Mouse (Mus musculus): ENCODE data around the gene Rtkn.

DNA sequence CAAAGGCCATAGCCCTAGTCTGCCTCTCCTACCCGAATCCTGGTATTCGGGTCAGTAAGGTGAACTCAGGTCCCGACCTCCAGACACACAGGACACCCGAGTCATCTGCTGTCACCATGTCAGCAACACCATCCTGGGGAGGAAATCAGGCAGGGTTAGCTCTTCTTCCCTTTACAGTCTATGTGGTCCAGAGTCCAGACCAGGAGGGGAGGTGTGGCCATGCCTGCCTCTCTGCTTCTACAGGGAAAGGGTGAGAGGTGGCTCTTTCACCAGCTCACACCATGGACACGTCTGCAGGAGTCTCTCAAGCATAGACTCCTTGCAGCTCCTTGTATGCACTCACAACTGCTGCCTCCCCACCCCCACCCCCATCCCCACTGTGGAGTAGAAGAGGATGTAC lies 18.2 kb downstream of the Rtkn start:
- TF ChIP-seq ZC3H11A (IDR thresholded peaks at IDR 0.05; ENCODE audit: borderline replicate concordance, low read depth, low read length) (no peak), MAFK (IDR thresholded peaks at IDR 0.05; ENCODE audit: insufficient read depth, low read depth, low read length) (no peak), CHD2 (IDR thresholded peaks at IDR 0.05; ENCODE audit: low read depth, low read length) (no peak), HCFC1 (IDR thresholded peaks at IDR 0.05; ENCODE audit: borderline replicate concordance, insufficient read depth, low read length) (no peak), ZNF384 (IDR thresholded peaks at IDR 0.05; ENCODE audit: low read depth, low read length) (no peak)

Data from ES-E14 (cell line).